Mouse (Mus musculus) ovary, postnatal 10 days (tissue): ENCODE measurements around the gene Jmjd4.

Experiments
- DNase-seq: peaks from one replicate; pipeline ENCODE4 v3.0.0; 2022; ENCODE audit warnings: low spot score

Jmjd4 gene

GRCm38 (mm10) chr11:59449741-59450229, at the start of gene Jmjd4:
Gene Jmjd4, plus strand, starts transcription at chr11:59450045.
- DNase-seq, result peak; percentile 83

GRCm38 (mm10) chr11:59400876-59401275, 49.0 kb upstream of the Jmjd4 start:
- DNase-seq, result no peak

GRCm38 (mm10) chr11:59405761-59406160, 44.1 kb upstream of the Jmjd4 start:
- DNase-seq, result no peak

- DNase-seq, result no peak
Observed at GRCm38 (mm10) chr11:59410851-59411250, 39.0 kb upstream of the Jmjd4 start.

- no peak for DNase-seq
Observed at GRCm38 (mm10) chr11:59412058-59412457, 37.8 kb upstream of the Jmjd4 start.

- DNase-seq, result no peak
Observed at GRCm38 (mm10) chr11:59412999-59413863, 36.6 kb upstream of the Jmjd4 start.

GRCm38 (mm10) chr11:59418708-59419107, 31.1 kb upstream of the Jmjd4 start:
- no peak for DNase-seq

GRCm38 (mm10) chr11:59421436-59421835, 28.4 kb upstream of the Jmjd4 start:
- DNase-seq, result no peak

- no peak for DNase-seq
Observed at GRCm38 (mm10) chr11:59421967-59422366, 27.9 kb upstream of the Jmjd4 start.

GRCm38 (mm10) chr11:59423010-59423588, 26.7 kb upstream of the Jmjd4 start:
- DNase-seq, result no peak

GRCm38 (mm10) chr11:59425671-59426101, 24.2 kb upstream of the Jmjd4 start:
- DNase-seq, result no peak

GRCm38 (mm10) chr11:59428057-59428660, 21.7 kb upstream of the Jmjd4 start:
- DNase-seq, result no peak

- no peak for DNase-seq
Observed at GRCm38 (mm10) chr11:59429959-59430358, 19.9 kb upstream of the Jmjd4 start.

GRCm38 (mm10) chr11:59432261-59432660, 17.6 kb upstream of the Jmjd4 start:
- DNase-seq, result no peak

GRCm38 (mm10) chr11:59437954-59438353, 11.9 kb upstream of the Jmjd4 start:
- no peak for DNase-seq

GRCm38 (mm10) chr11:59443102-59443501, 6.7 kb upstream of the Jmjd4 start:
- no peak for DNase-seq

- no peak for DNase-seq
Observed at GRCm38 (mm10) chr11:59450230-59450771, 456 bp downstream of the Jmjd4 start.

GRCm38 (mm10) chr11:59451086-59451485, 1.2 kb downstream of the Jmjd4 start, which contains the start of gene Snap47:
Gene Snap47, minus strand, starts transcription at chr11:59451186.
- no peak for DNase-seq

GRCm38 (mm10) chr11:59456346-59456745, 6.5 kb downstream of the Jmjd4 start:
- DNase-seq, result no peak

- DNase-seq, result no peak
Observed at GRCm38 (mm10) chr11:59456891-59457290, 7.0 kb downstream of the Jmjd4 start.

- no peak for DNase-seq
Observed at GRCm38 (mm10) chr11:59458973-59459372, 9.1 kb downstream of the Jmjd4 start.

- no peak for DNase-seq
Observed at GRCm38 (mm10) chr11:59460459-59460858, 10.6 kb downstream of the Jmjd4 start.
